Mouse (Mus musculus): ENCODE data around the gene Kif3c. TPM values are rescaled to one million over a fixed set of nuclear protein-coding genes. Genes with fewer than 3 reads are reported as not detected.
A peak's percentile ranks its signal among the peaks of the same experiment; 100 is the strongest.
"Not testable (repeated sequence)": the region's sequence is repeated elsewhere in the genome, so short reads cannot be mapped to it uniquely, and the experiment has no call there.

The Kif3c gene
- polyA plus RNA-seq, 1 experiment from 2014 or later, result 12.5 TPM

GRCm38 (mm10) chr12:3390577-3391262, 25.8 kb downstream of the Kif3c start:
- no peak overlapping the region for H3K9ac ChIP-seq
- no peaks in the 10 kb centered on the region for H3K4me1 ChIP-seq
- H3K27me3 ChIP-seq, result no peaks in the 10 kb centered on the region
- H3K27ac ChIP-seq, result no peak overlapping the region
- no peaks in the 10 kb centered on the region for H3K9me3 ChIP-seq
- no peak; the same call in 1 of the 2 replicates for ATAC-seq (ENCODE audit: insufficient number of reproducible peaks, low FRiP score, low TSS enrichment, low read depth)
- WGBS, result 33% methylated on average over 12 of the region's 12 CpGs
- no peak overlapping the region for H3K4me2 ChIP-seq
- H3K4me3 ChIP-seq, result no peak overlapping the region
- peaks cover 39% of the 10 kb centered on the region for H3K36me3 ChIP-seq

- H3K9ac ChIP-seq, result no peak overlapping the region
- peaks cover 39% of the 10 kb centered on the region for H3K36me3 ChIP-seq
- ATAC-seq (ENCODE audit: insufficient number of reproducible peaks, low FRiP score, low TSS enrichment, low read depth), result no peak
- no peak overlapping the region for H3K27ac ChIP-seq
- H3K27me3 ChIP-seq, result no peaks in the 10 kb centered on the region
- H3K4me1 ChIP-seq, result no peaks in the 10 kb centered on the region
- no peak overlapping the region for H3K4me2 ChIP-seq
- no peak overlapping the region for H3K4me3 ChIP-seq
- H3K9me3 ChIP-seq, result no peaks in the 10 kb centered on the region
- WGBS, result 78% methylated on average over 1 of the region's 1 CpGs
These were observed 26.3 kb downstream of the Kif3c start for GRCm38 (mm10) chr12:3391276-3391675.

- no peak overlapping the region for H3K9ac ChIP-seq
- ATAC-seq (ENCODE audit: insufficient number of reproducible peaks, low FRiP score, low TSS enrichment, low read depth), result no peak
- H3K4me2 ChIP-seq, result no peak overlapping the region
- no peaks in the 10 kb centered on the region for H3K9me3 ChIP-seq
- peaks cover 35% of the 10 kb centered on the region for H3K36me3 ChIP-seq
- H3K27me3 ChIP-seq, result no peaks in the 10 kb centered on the region
- no peak overlapping the region for H3K4me3 ChIP-seq
- no peak overlapping the region for H3K27ac ChIP-seq
- H3K4me1 ChIP-seq, result no peaks in the 10 kb centered on the region
- WGBS, result 83% methylated on average over 4 of the region's 4 CpGs
These were observed 28.2 kb downstream of the Kif3c start for GRCm38 (mm10) chr12:3393140-3393539.

GRCm38 (mm10) chr12:3396931-3397330, 32.0 kb downstream of the Kif3c start:
- Histone ChIP-seq H3K27me3 (no peaks in the 10 kb centered on the region), H3K4me3 (no peak overlapping the region), H3K4me2 (no peak overlapping the region), H3K27ac (no peak overlapping the region), H3K9me3 (no peaks in the 10 kb centered on the region), H3K36me3 (peaks cover 22% of the 10 kb centered on the region), H3K4me1 (no peaks in the 10 kb centered on the region), H3K9ac (no peak overlapping the region)
- 83% methylated on average over 8 of the region's 8 CpGs for WGBS
- no peak for ATAC-seq (ENCODE audit: insufficient number of reproducible peaks, low FRiP score, low TSS enrichment, low read depth)

- H3K27ac ChIP-seq; H3K27me3 ChIP-seq; H3K9me3 ChIP-seq; H3K4me3 ChIP-seq; H3K9ac ChIP-seq; ATAC-seq (ENCODE audit: insufficient number of reproducible peaks, low FRiP score, low TSS enrichment, low read depth); H3K4me1 ChIP-seq; H3K4me2 ChIP-seq: not testable (repeated sequence)
- peaks cover 39% of the 10 kb centered on the region for H3K36me3 ChIP-seq
- 90% methylated on average over 3 of the region's 3 CpGs for WGBS
These were observed 40.7 kb downstream of the Kif3c start for GRCm38 (mm10) chr12:3405662-3406061.

GRCm38 (mm10) chr12:3406585-3406984, 41.7 kb downstream of the Kif3c start:
- WGBS, result 82% methylated on average over 6 of the region's 6 CpGs
- Histone ChIP-seq H3K36me3 (peaks cover 35% of the 10 kb centered on the region), H3K4me3 (no peak overlapping the region), H3K27ac (no peak overlapping the region), H3K4me2 (no peak overlapping the region), H3K9me3 (no peaks in the 10 kb centered on the region), H3K4me1 (no peaks in the 10 kb centered on the region), H3K27me3 (no peaks in the 10 kb centered on the region), H3K9ac (no peak overlapping the region)
- ATAC-seq (ENCODE audit: insufficient number of reproducible peaks, low FRiP score, low TSS enrichment, low read depth), result no peak

- Histone ChIP-seq H3K27ac (no peak overlapping the region), H3K36me3 (no peaks in the 10 kb centered on the region; the same call in 1 of the 2 replicates), H3K9me3 (no peaks in the 10 kb centered on the region), H3K27me3 (no peaks in the 10 kb centered on the region), H3K4me2 (no peak overlapping the region), H3K4me1 (no peaks in the 10 kb centered on the region), H3K9ac (no peak overlapping the region), H3K4me3 (no peak overlapping the region)
- 87% methylated on average over 4 of the region's 4 CpGs for WGBS
- ATAC-seq (ENCODE audit: insufficient number of reproducible peaks, low FRiP score, low TSS enrichment, low read depth), result no peak
These were observed 50.0 kb downstream of the Kif3c start for GRCm38 (mm10) chr12:3414956-3415355.

- Histone ChIP-seq H3K9me3 (no peaks in the 10 kb centered on the region), H3K4me3 (no peak overlapping the region), H3K27me3 (no peaks in the 10 kb centered on the region), H3K36me3 (peaks cover 5% of the 10 kb centered on the region; the same call in 1 of the 2 replicates), H3K4me1 (no peaks in the 10 kb centered on the region), H3K27ac (no peak overlapping the region), H3K4me2 (no peak overlapping the region), H3K9ac (no peak overlapping the region)
- ATAC-seq (ENCODE audit: insufficient number of reproducible peaks, low FRiP score, low TSS enrichment, low read depth), result no peak
- WGBS, result 79% methylated on average over 3 of the region's 3 CpGs
These were observed 53.8 kb downstream of the Kif3c start for GRCm38 (mm10) chr12:3418761-3419160.

GRCm38 (mm10) chr12:3420519-3420918, 55.6 kb downstream of the Kif3c start:
- Histone ChIP-seq H3K4me1 (peaks cover 7% of the 10 kb centered on the region; the same call in 1 of the 2 replicates), H3K4me3 (no peak overlapping the region), H3K36me3 (peaks cover 9% of the 10 kb centered on the region; the same call in 1 of the 2 replicates), H3K4me2 (no peak overlapping the region), H3K27me3 (no peaks in the 10 kb centered on the region), H3K27ac (no peak overlapping the region), H3K9me3 (no peaks in the 10 kb centered on the region), H3K9ac (no peak overlapping the region)
- 82% methylated on average over 2 of the region's 2 CpGs for WGBS
- ATAC-seq (ENCODE audit: insufficient number of reproducible peaks, low FRiP score, low TSS enrichment, low read depth), result no peak

- WGBS, result 94% methylated on average over 1 of the region's 1 CpGs
- H3K9ac ChIP-seq, result no peak overlapping the region
- H3K36me3 ChIP-seq, result peaks cover 9% of the 10 kb centered on the region; the same call in 1 of the 2 replicates
These were observed 57.9 kb downstream of the Kif3c start for GRCm38 (mm10) chr12:3422786-3423185.

GRCm38 (mm10) chr12:3424179-3424578, 59.2 kb downstream of the Kif3c start:
- peaks cover 14% of the 10 kb centered on the region for H3K4me1 ChIP-seq
- H3K9ac ChIP-seq, result no peak overlapping the region
- no peaks in the 10 kb centered on the region for H3K9me3 ChIP-seq
- H3K27ac ChIP-seq, result no peak overlapping the region
- WGBS, result 95% methylated on average over 2 of the region's 2 CpGs
- no peak overlapping the region for H3K4me2 ChIP-seq
- H3K4me3 ChIP-seq, result no peak overlapping the region
- no peaks in the 10 kb centered on the region for H3K27me3 ChIP-seq
- H3K36me3 ChIP-seq, result peaks cover 9% of the 10 kb centered on the region; the same call in 1 of the 2 replicates
- no peak for ATAC-seq (ENCODE audit: insufficient number of reproducible peaks, low FRiP score, low TSS enrichment, low read depth)

More at GRCm38 (mm10) chr12:3422786-3423185, 57.9 kb downstream of the Kif3c start:
- no peaks in the 10 kb centered on the region for H3K9me3 ChIP-seq
- no peak for ATAC-seq (ENCODE audit: insufficient number of reproducible peaks, low FRiP score, low TSS enrichment, low read depth)
- no peak overlapping the region for H3K4me3 ChIP-seq
- no peaks in the 10 kb centered on the region for H3K27me3 ChIP-seq
- no peak overlapping the region for H3K27ac ChIP-seq
- peaks cover 9% of the 10 kb centered on the region; the same call in 1 of the 2 replicates for H3K4me1 ChIP-seq
- no peak overlapping the region for H3K4me2 ChIP-seq

- Histone ChIP-seq H3K4me2 (peak overlapping the region; percentile 56), H3K4me3 (peak overlapping the region; percentile 98), H3K9me3 (no peaks in the 10 kb centered on the region), H3K27ac (peak overlapping the region; percentile 95), H3K4me1 (peaks cover 14% of the 10 kb centered on the region), H3K9ac (0 out of 2 replicates have a peak overlapping the region, but pooled peaks have one; percentile 84), H3K36me3 (peaks cover 9% of the 10 kb centered on the region; the same call in 1 of the 2 replicates), H3K27me3 (no peaks in the 10 kb centered on the region)
- ATAC-seq (ENCODE audit: insufficient number of reproducible peaks, low FRiP score, low TSS enrichment, low read depth), result no peak
- WGBS, result 46% methylated on average over 15 of the region's 15 CpGs
These were observed 60.7 kb downstream of the Kif3c start for GRCm38 (mm10) chr12:3425375-3426341.
